Mouse (Mus musculus) cerebellum, postnatal 14 days (tissue): Measurements from ENCODE around the gene Dppa3.

ENCODE experiments used
- DNase-seq, 2 experiments: peaks; one replicate each; pipeline ENCODE4 v3.0.0; 2021; ENCODE audit warnings: mixed read lengths in 2 of 2

The Dppa3 gene

DNA sequence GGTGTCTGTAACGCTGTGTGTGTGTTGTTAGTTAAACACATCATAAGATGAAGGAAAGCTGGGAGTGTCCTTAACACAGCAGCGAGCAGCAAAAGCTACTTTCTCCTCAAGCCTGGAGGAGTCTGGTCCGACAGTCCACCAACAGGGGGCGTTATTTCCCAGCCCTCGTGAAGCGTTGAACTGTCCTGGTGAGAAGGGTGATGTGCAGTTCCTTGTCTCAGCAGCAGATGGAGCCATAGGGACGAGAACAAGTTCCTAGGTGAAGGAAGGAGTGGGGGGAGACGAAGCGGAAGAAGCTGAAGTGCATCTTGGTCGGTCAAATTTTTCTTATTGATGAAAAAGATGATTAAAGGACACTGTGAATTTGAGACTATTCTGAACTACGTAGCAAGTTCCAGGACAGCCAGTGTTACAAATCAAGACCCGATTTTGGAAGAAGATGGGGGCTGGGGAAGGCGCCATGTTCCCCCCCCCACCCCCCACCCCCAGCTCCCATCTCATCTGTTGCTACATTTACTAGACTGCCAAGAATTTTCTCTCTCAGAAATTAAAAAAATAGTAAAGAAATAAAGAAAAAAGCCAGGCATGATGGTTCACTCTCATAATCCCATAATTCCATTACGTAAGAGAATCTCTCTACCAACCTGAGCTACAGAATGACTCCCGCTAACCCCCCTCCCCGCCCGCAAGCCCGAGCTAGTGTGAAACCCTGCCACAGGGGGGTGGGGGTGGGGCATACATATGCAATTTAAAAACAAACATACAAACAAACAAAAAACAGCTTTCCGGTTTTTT, 43.4 kb downstream of the Dppa3 start:
- peak; percentile 99 to 100 for DNase-seq

DNA sequence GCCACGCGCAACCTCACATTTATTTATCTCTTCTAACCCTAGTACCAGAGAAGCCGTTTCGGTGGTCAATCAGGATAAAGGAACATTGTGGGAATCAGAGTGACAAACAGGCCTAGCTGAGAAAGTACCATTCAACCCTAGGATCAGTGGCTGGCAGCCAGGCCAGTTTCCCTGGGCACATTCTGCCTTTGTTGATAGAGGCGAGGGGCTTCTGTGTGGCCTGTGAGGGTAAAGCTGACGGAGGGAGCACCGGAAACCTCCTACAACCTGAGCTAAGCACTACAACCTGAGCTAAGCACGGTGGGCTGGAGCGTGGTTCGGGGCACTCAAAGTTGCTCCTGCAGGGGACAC, 44.0 kb downstream of the Dppa3 start:
- peak; percentile 55 to 58 for DNase-seq

- no peak for DNase-seq
Measured at GRCm38 (mm10) chr6:122670841-122671240, 44.6 kb downstream of the Dppa3 start.

GRCm38 (mm10) chr6:122672746-122673145, 46.5 kb downstream of the Dppa3 start:
- DNase-seq = no peak
